Mouse (Mus musculus): ENCODE data around the gene Specc1. TPM values are rescaled to one million over a fixed set of nuclear protein-coding genes. Genes with fewer than 3 reads are reported as not detected.

The Specc1 gene
- polyA plus RNA-seq, 1 experiment, result 27.7 TPM

DNA sequence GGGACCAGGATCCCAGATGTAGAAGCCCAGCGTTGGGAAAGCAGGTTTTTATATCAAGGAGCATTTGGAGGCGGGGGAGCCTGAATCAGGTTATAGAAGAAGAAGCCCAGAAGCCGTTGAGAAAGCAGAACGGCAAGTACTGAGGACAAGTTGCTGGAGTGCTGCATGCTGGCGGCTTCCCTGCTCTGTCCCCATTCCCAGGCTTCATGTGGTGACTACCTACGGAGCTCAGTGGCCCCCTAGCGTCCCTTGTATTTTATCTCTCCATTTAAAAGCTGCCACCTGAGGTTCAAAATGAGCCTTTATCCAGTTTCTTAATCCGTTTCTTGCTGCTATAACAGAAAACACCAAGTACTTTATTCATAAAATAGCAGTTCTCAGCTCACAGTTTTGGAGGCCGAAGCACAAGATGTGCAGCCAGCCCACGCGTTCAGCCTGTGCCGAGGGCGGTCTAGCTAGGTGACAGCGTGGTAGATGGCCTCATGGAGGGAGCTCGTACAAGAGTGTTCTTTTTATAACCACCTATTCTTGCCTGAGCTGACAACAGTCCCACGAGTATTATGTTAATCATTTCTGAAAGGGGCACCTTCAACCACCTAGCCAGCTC lies 54.2 kb downstream of the Specc1 start:
- H3K27me3 ChIP-seq (ENCODE audit: control insufficient read depth, insufficient read depth, insufficient read length), result no peaks in the 10 kb centered on the region
- no peak overlapping the region for H3K4me2 ChIP-seq (ENCODE audit: low read depth)
- no peaks in the 10 kb centered on the region for H3K36me3 ChIP-seq (ENCODE audit: control insufficient read depth, insufficient read depth)
- no peak overlapping the region for H3K4me3 ChIP-seq
- TF ChIP-seq MYOD1 (IDR thresholded peaks at IDR 0.05; ENCODE audit: control insufficient read depth in 1 of 3, insufficient read length in 2 of 3, low read depth in 2 of 3) (no peak), POLR2A (IDR thresholded peaks at IDR 0.05; ENCODE audit: insufficient read length, low read depth) (no peak), SRF (IDR thresholded peaks at IDR 0.05; ENCODE audit: control insufficient read depth, insufficient read length, low read depth) (no peak), CEBPB (IDR thresholded peaks at IDR 0.05; ENCODE audit: insufficient read depth, poor library complexity, severe bottlenecking) (no peak), TCF12 (IDR thresholded peaks at IDR 0.05; ENCODE audit: insufficient read depth, poor library complexity, severe bottlenecking) (no peak), MAX (IDR thresholded peaks at IDR 0.05; ENCODE audit: low read depth) (no peak), TCF3 (IDR thresholded peaks at IDR 0.05; ENCODE audit: insufficient read length, low read depth) (no peak), MYOG (IDR thresholded peaks at IDR 0.05; ENCODE audit: control insufficient read depth in 1 of 3, insufficient read depth in 1 of 3, insufficient read length in 2 of 3, low read depth in 2 of 3) (no peak), POLR2AphosphoS2 (IDR thresholded peaks at IDR 0.05; ENCODE audit: insufficient read length, low read depth) (no peak), REST (IDR thresholded peaks at IDR 0.05; ENCODE audit: insufficient read depth, insufficient read length) (no peak), USF1 (IDR thresholded peaks at IDR 0.05; ENCODE audit: low read depth) (no peak)
- H3K79me2 ChIP-seq (ENCODE audit: control insufficient read depth, insufficient read depth), result no peaks in the 10 kb centered on the region
- no peak overlapping the region for H3ac ChIP-seq (ENCODE audit: control insufficient read depth, insufficient read length)

GRCm38 (mm10) chr11:62012039-62012438 lies 55.5 kb downstream of the Specc1 start:
- Histone ChIP-seq H3K36me3 (ENCODE audit: control insufficient read depth, insufficient read depth) (no peaks in the 10 kb centered on the region), H3ac (ENCODE audit: control insufficient read depth, insufficient read length) (no peak overlapping the region), H3K4me2 (ENCODE audit: low read depth) (no peak overlapping the region), H3K4me3 (no peak overlapping the region), H3K79me2 (ENCODE audit: control insufficient read depth, insufficient read depth) (no peaks in the 10 kb centered on the region), H3K27me3 (ENCODE audit: control insufficient read depth, insufficient read depth, insufficient read length) (no peaks in the 10 kb centered on the region)
- no peak for TF ChIP-seq USF1 (IDR thresholded peaks at IDR 0.05; ENCODE audit: low read depth)
- TF ChIP-seq TCF3 (IDR thresholded peaks at IDR 0.05; ENCODE audit: insufficient read length, low read depth), result no peak
- no peak for TF ChIP-seq MYOD1 (IDR thresholded peaks at IDR 0.05; ENCODE audit: control insufficient read depth in 1 of 3, insufficient read length in 2 of 3, low read depth in 2 of 3)
- no peak for TF ChIP-seq MAX (IDR thresholded peaks at IDR 0.05; ENCODE audit: low read depth)
- no peak for TF ChIP-seq SRF (IDR thresholded peaks at IDR 0.05; ENCODE audit: control insufficient read depth, insufficient read length, low read depth)
- TF ChIP-seq MYOG (IDR thresholded peaks at IDR 0.05; ENCODE audit: control insufficient read depth in 1 of 3, insufficient read depth in 1 of 3, insufficient read length in 2 of 3, low read depth in 2 of 3), result no peak
- TF ChIP-seq POLR2A (IDR thresholded peaks at IDR 0.05; ENCODE audit: insufficient read length, low read depth), result no peak
- no peak for TF ChIP-seq E2F4 (IDR thresholded peaks at IDR 0.05; ENCODE audit: insufficient read depth)
- no peak for TF ChIP-seq TCF12 (IDR thresholded peaks at IDR 0.05; ENCODE audit: insufficient read depth, poor library complexity, severe bottlenecking)
- TF ChIP-seq REST (IDR thresholded peaks at IDR 0.05; ENCODE audit: insufficient read depth, insufficient read length), result no peak
- no peak for TF ChIP-seq CEBPB (IDR thresholded peaks at IDR 0.05; ENCODE audit: insufficient read depth, poor library complexity, severe bottlenecking)
- no peak for TF ChIP-seq POLR2AphosphoS2 (IDR thresholded peaks at IDR 0.05; ENCODE audit: insufficient read length, low read depth)

DNA sequence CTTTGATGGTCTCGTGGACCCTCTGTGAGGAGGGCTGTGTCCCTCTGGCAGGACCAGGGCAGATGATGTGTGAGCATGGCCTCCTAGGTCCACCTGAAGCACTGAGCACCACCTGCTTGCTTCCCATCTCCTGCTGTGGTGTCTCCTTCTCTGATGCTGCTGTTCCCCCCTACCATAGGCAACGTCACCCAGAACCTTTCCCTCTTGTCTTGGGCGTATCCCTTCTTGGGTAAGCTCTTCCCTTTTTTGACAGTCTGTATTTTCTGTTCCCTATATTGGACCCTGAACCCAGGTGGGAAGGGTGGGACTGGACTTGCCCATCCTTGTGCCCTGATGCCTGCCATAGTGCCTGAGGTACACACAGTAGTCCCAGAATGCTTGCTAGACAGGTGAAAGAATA lies 56.9 kb downstream of the Specc1 start:
- H3K4me2 ChIP-seq (ENCODE audit: low read depth), result no peak overlapping the region
- H3K4me3 ChIP-seq, result no peak overlapping the region
- H3K79me2 ChIP-seq (ENCODE audit: control insufficient read depth, insufficient read depth), result no peaks in the 10 kb centered on the region
- TF ChIP-seq CEBPB (IDR thresholded peaks at IDR 0.05; ENCODE audit: insufficient read depth, poor library complexity, severe bottlenecking) (no peak), MYOD1 (IDR thresholded peaks at IDR 0.05; ENCODE audit: control insufficient read depth in 1 of 3, insufficient read length in 2 of 3, low read depth in 2 of 3) (no peak), TCF3 (IDR thresholded peaks at IDR 0.05; ENCODE audit: insufficient read length, low read depth) (no peak), POLR2A (IDR thresholded peaks at IDR 0.05; ENCODE audit: insufficient read length, low read depth) (no peak), E2F4 (IDR thresholded peaks at IDR 0.05; ENCODE audit: insufficient read depth) (no peak), POLR2AphosphoS2 (IDR thresholded peaks at IDR 0.05; ENCODE audit: insufficient read length, low read depth) (no peak), SRF (IDR thresholded peaks at IDR 0.05; ENCODE audit: control insufficient read depth, insufficient read length, low read depth) (no peak), USF1 (IDR thresholded peaks at IDR 0.05; ENCODE audit: low read depth) (no peak), TCF12 (IDR thresholded peaks at IDR 0.05; ENCODE audit: insufficient read depth, poor library complexity, severe bottlenecking) (no peak), MAX (IDR thresholded peaks at IDR 0.05; ENCODE audit: low read depth) (no peak), REST (IDR thresholded peaks at IDR 0.05; ENCODE audit: insufficient read depth, insufficient read length) (no peak), MYOG (IDR thresholded peaks at IDR 0.05; ENCODE audit: control insufficient read depth in 1 of 3, insufficient read depth in 1 of 3, insufficient read length in 2 of 3, low read depth in 2 of 3) (no peak)
- no peaks in the 10 kb centered on the region for H3K27me3 ChIP-seq (ENCODE audit: control insufficient read depth, insufficient read depth, insufficient read length)
- no peaks in the 10 kb centered on the region for H3K36me3 ChIP-seq (ENCODE audit: control insufficient read depth, insufficient read depth)
- no peak overlapping the region for H3ac ChIP-seq (ENCODE audit: control insufficient read depth, insufficient read length)

GRCm38 (mm10) chr11:62015071-62015654 lies 58.6 kb downstream of the Specc1 start:
- TF ChIP-seq USF1 (IDR thresholded peaks at IDR 0.05; ENCODE audit: low read depth) (no peak), MAX (IDR thresholded peaks at IDR 0.05; ENCODE audit: low read depth) (no peak), TCF3 (IDR thresholded peaks at IDR 0.05; ENCODE audit: insufficient read length, low read depth) (no peak), POLR2AphosphoS2 (IDR thresholded peaks at IDR 0.05; ENCODE audit: insufficient read length, low read depth) (no peak), REST (IDR thresholded peaks at IDR 0.05; ENCODE audit: insufficient read depth, insufficient read length) (no peak), MYOD1 (IDR thresholded peaks at IDR 0.05; ENCODE audit: control insufficient read depth in 1 of 3, insufficient read length in 2 of 3, low read depth in 2 of 3) (no peak), MYOG (IDR thresholded peaks at IDR 0.05; ENCODE audit: control insufficient read depth in 1 of 3, insufficient read depth in 1 of 3, insufficient read length in 2 of 3, low read depth in 2 of 3) (no peak), SRF (IDR thresholded peaks at IDR 0.05; ENCODE audit: control insufficient read depth, insufficient read length, low read depth) (no peak), TCF12 (IDR thresholded peaks at IDR 0.05; ENCODE audit: insufficient read depth, poor library complexity, severe bottlenecking) (no peak), POLR2A (IDR thresholded peaks at IDR 0.05; ENCODE audit: insufficient read length, low read depth) (no peak)
- Histone ChIP-seq H3ac (ENCODE audit: control insufficient read depth, insufficient read length) (no peak overlapping the region), H3K27me3 (ENCODE audit: control insufficient read depth, insufficient read depth, insufficient read length) (no peaks in the 10 kb centered on the region), H3K4me3 (no peak overlapping the region), H3K36me3 (ENCODE audit: control insufficient read depth, insufficient read depth) (no peaks in the 10 kb centered on the region), H3K79me2 (ENCODE audit: control insufficient read depth, insufficient read depth) (no peaks in the 10 kb centered on the region), H3K4me2 (ENCODE audit: low read depth) (no peak overlapping the region)

All from myocyte (in vitro differentiated cells).